ENCODE assay signal across 9 mouse cellular contexts in genomic region chr12:85569393-85570157, GRCm38 (mm10). TPM values are rescaled to one million over a fixed set of nuclear protein-coding genes. Genes with fewer than 3 reads are reported as not detected.
DNase-seq lines count a peak whose midpoint lies in the region; ATAC-seq and TF ChIP-seq lines count a peak whose summit lies in the region.
"Had no signal": no experiment of that assay in that cellular context is flagged by ENCODE, and none has a peak within 500 bp of the region (broad histone marks: within the 10 kb centered on the region; RNA-seq: fewer than 3 reads in every experiment).

No protein-coding gene starts in this region.

- no peak overlapping the region for H3K9ac ChIP-seq in heart, adult 2 months (ENCODE audit: low read depth, low read length)
- H3K9ac ChIP-seq in heart, embryonic 12.5 days = no peak overlapping the region; the same call in 1 of the 2 replicates
- H3K9ac ChIP-seq in neural tube, embryonic 15.5 days (replicated peaks) = no peak overlapping the region

- H3K4me3 ChIP-seq in heart, adult 2 months = no peak overlapping the region
- no peak overlapping the region for H3K4me3 ChIP-seq in heart, embryonic 12.5 days
- no peak overlapping the region for H3K4me3 ChIP-seq in bone marrow, adult 2 months (replicated peaks; ENCODE audit: control insufficient read depth, low read depth, low read length)
- no peak overlapping the region for H3K4me3 ChIP-seq in lung, adult 2 months (replicated peaks; ENCODE audit: extremely low read depth, low read depth, low read length)
- H3K4me3 ChIP-seq in neural tube, embryonic 15.5 days (replicated peaks) = no peak overlapping the region
- H3K4me3 ChIP-seq: erythroblast, embryonic 14.5 days had no signal

- H3K27ac ChIP-seq in heart, adult 2 months = no peak overlapping the region
- no peak overlapping the region for H3K27ac ChIP-seq in heart, embryonic 12.5 days (ENCODE audit: poor library complexity, severe bottlenecking)
- 0 out of 2 replicates have a peak overlapping the region, but pooled peaks have one; percentile 34 for H3K27ac ChIP-seq in bone marrow, adult 2 months (ENCODE audit: control insufficient read depth, insufficient read depth, low read depth, low read length, poor library complexity)
- no peak overlapping the region for H3K27ac ChIP-seq in neural tube, embryonic 15.5 days (replicated peaks)

- peaks cover 8% of the 10 kb centered on the region for H3K4me1 ChIP-seq in heart, adult 2 months (ENCODE audit: control insufficient read depth, insufficient read depth, low read length)
- H3K4me1 ChIP-seq in heart, embryonic 12.5 days (replicated peaks) = peaks cover 27% of the 10 kb centered on the region
- H3K4me1 ChIP-seq in bone marrow, adult 2 months (ENCODE audit: control insufficient read depth, insufficient read depth, low read length) = peaks cover 10% of the 10 kb centered on the region
- no peaks in the 10 kb centered on the region; the same call in 1 of the 2 replicates for H3K4me1 ChIP-seq in lung, adult 2 months (ENCODE audit: control insufficient read depth, insufficient read depth, low read length)
- peaks cover 19% of the 10 kb centered on the region for H3K4me1 ChIP-seq in neural tube, embryonic 15.5 days

- H3K4me2 ChIP-seq in heart, embryonic 12.5 days = no peak overlapping the region
- no peak overlapping the region for H3K4me2 ChIP-seq in neural tube, embryonic 15.5 days

- TF ChIP-seq CTCF in heart, adult 2 months (IDR thresholded peaks at IDR 0.05) = no peak
- no peak for TF ChIP-seq CTCF in bone marrow, adult 2 months (IDR thresholded peaks at IDR 0.05; ENCODE audit: control insufficient read depth, insufficient read depth, low read length)
- TF ChIP-seq CTCF in lung, adult 2 months (IDR thresholded peaks at IDR 0.05; ENCODE audit: insufficient read depth, low read length) = no peak

- 36% methylated on average over 12 of the region's 12 CpGs for WGBS in heart, adult 2 months
- WGBS in heart, embryonic 12.5 days = 58% methylated on average over 12 of the region's 12 CpGs
- WGBS in bone marrow, adult 2 months = 6% methylated on average over 12 of the region's 12 CpGs
- WGBS in lung, adult 2 months = 40% methylated on average over 12 of the region's 12 CpGs
- WGBS in neural tube, embryonic 15.5 days = 68% methylated on average over 12 of the region's 12 CpGs

- peak; percentile 21 to 28 for DNase-seq in heart, adult 2 months
- peak; percentile 81 for DNase-seq in 3134 (ENCODE audit: extremely low read depth, insufficient read length, low spot score)
- DNase-seq in lung, adult 2 months = peak; percentile 22
- no peak for DNase-seq in cerebellum, adult 8-10 months
- DNase-seq in spleen, postnatal 10 days (ENCODE audit: low spot score in 2 of 2) = no peak

- no peaks in the 10 kb centered on the region for H3K27me3 ChIP-seq in heart, adult 2 months (ENCODE audit: control insufficient read depth, insufficient read depth, low read length)
- peaks cover 5% of the 10 kb centered on the region; the same call in 1 of the 2 replicates for H3K27me3 ChIP-seq in heart, embryonic 12.5 days (replicated peaks)
- H3K27me3 ChIP-seq in neural tube, embryonic 15.5 days (replicated peaks) = no peaks in the 10 kb centered on the region

- H3K36me3 ChIP-seq in heart, adult 2 months (ENCODE audit: control insufficient read depth, insufficient read depth, low read length) = no peaks in the 10 kb centered on the region
- no peaks in the 10 kb centered on the region for H3K36me3 ChIP-seq in heart, embryonic 12.5 days
- no peaks in the 10 kb centered on the region for H3K36me3 ChIP-seq in neural tube, embryonic 15.5 days

- intact Hi-C loops in heart, adult 2 months (cut with DNase I) = no loop called here

- TF ChIP-seq EP300 in heart, adult 2 months (IDR thresholded peaks at IDR 0.05; ENCODE audit: insufficient read depth, low read depth, low read length) = no peak

- no peaks in the 10 kb centered on the region for H3K9me3 ChIP-seq in heart, embryonic 12.5 days (replicated peaks)
- no peaks in the 10 kb centered on the region for H3K9me3 ChIP-seq in neural tube, embryonic 15.5 days (replicated peaks)

- H3K79me2 ChIP-seq in heart, adult 2 months (replicated peaks; ENCODE audit: control insufficient read depth, insufficient read depth, low read length) = no peaks in the 10 kb centered on the region

- no peak for TF ChIP-seq POLR2A in heart, adult 2 months (IDR thresholded peaks at IDR 0.05; ENCODE audit: insufficient read depth, low read depth, low read length)
- TF ChIP-seq POLR2A in bone marrow, adult 2 months (IDR thresholded peaks at IDR 0.05; ENCODE audit: borderline replicate concordance, control insufficient read depth, low read depth, low read length) = no peak
- TF ChIP-seq POLR2A in lung, adult 2 months (IDR thresholded peaks at IDR 0.05; ENCODE audit: borderline replicate concordance, extremely low read depth, low read depth, low read length) = no peak

- no peak for ATAC-seq in heart, embryonic 12.5 days (ENCODE audit: insufficient number of reproducible peaks, low FRiP score)
- no peak for ATAC-seq in neural tube, embryonic 15.5 days (ENCODE audit: low FRiP score)

RNA-seq across cellular contexts. Expression of gene Jdp2, which starts 29.3 kb away (rescaled TPM):
- 10 to 100 TPM in 1 of 2 experiments, 1 to 10 TPM in 1; 7.5 to 15.9 TPM for total RNA-seq in heart, adult 2 months (2021)
- polyA plus RNA-seq in heart, adult 2 months (2012; rRNA removed) = 4.3 and 4.6 TPM in 2 replicates
- 0.56 and 0.90 TPM in 2 replicates for polyA plus RNA-seq in heart, embryonic 12.5 days (2016; fragmentation: Nextera tagmentation; extraction: Ambion mirVana)
- 10.0 and 21.2 TPM in 2 replicates for polyA plus RNA-seq in bone marrow, adult 2 months (2011; ENCODE audit: insufficient read depth, insufficient read length, low replicate concordance, missing spikeins)
- 21.6 and 30.9 TPM in 2 replicates for polyA plus RNA-seq in lung, adult 2 months (2012; rRNA removed)
- 0.68 and 0.69 TPM in 2 replicates for polyA plus RNA-seq in neural tube, embryonic 15.5 days (2015; fragmentation: Nextera tagmentation; extraction: Ambion mirVana)

Comparison
In these comparisons a context has a peak if more than half of its experiments do, and no peak if none do; other contexts are left out.
1. DNase-seq: peak in heart, adult 2 months (2 of 2), 3134 (single experiment) and lung, adult 2 months (single experiment); none in cerebellum, adult 8-10 months (single experiment) and spleen, postnatal 10 days (0 of 2).